Mouse (Mus musculus) left cerebral cortex, postnatal 36 days (tissue): ENCODE data around the gene Spink2. TPM values are rescaled to one million over a fixed set of nuclear protein-coding genes. Genes with fewer than 3 reads are reported as not detected.
"Not testable (repeated sequence)": the region's sequence is repeated elsewhere in the genome, so short reads cannot be mapped to it uniquely, and the experiment has no call there.

Experiments
- DNase-seq, 2 experiments: peaks; one replicate each; pipeline ENCODE4 v3.0.0; 2021 to 2022; ENCODE audit warnings: low spot score in 2 of 2, mixed read lengths in 1 of 2
- intact Hi-C: fragments of 180-260 bp; cut with DNase I; formaldehyde crosslinking; loops from one replicate; pipeline ENCODE4 v1.15.1; 2025
- total RNA-seq, 2 experiments: library from RNA; stranded (reverse); gene quantifications; 2 replicates each; pipeline ENCODE4 v1.2.3; 2021

The Spink2 gene
- total RNA-seq, 2 experiments from 2014 or later, result not detected

GRCm38 (mm10) chr5:77202238-77202637 lies 9.0 kb downstream of the Spink2 start:
- intact Hi-C loops, result no loop called here
- no peak for DNase-seq

DNA sequence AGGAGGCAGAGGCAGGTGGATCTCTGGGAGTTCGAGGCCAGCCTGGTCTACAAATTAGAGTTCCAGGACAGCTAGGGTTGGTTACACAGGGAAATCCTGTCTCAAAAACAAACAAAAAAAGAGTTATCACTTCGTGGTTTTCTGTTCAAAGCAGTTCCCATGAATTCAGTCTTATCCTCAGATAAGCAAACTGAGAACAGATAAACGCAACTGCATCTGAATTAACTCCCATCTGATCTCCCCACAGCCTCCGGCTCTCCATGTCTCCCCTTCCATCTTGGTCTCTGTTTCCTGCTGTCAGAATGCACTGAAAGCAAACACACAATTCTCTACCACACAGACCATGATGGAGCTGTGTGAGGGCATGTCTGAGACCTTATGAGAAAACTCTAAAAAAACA lies 10.6 kb downstream of the Spink2 start:
- no peak for DNase-seq
- intact Hi-C loops, result no loop called here

GRCm38 (mm10) chr5:77193951-77194350 lies 17.3 kb downstream of the Spink2 start:
- no peak for DNase-seq
- intact Hi-C loops, result no loop called here

GRCm38 (mm10) chr5:77193266-77193665 lies 18.0 kb downstream of the Spink2 start:
- DNase-seq, result no peak
- intact Hi-C loops, result no loop called here

DNA sequence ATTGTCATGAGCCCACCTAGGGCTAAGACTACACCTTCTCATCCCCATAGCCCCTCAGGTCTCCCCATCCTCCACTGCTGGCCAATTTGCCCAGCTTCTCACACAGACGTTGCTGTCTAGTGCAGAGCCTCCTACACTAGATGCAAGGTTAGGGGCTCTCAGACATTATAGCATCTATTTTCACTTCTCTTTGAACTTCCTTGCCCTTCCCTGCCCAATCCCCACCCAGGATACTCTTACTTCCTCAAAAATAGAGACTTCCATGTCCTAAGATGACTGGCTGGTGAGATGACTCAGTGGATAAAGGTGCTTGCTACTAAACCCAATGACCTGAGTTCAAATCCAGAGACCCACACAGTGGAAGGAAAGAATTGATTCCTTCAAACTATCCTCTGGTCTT lies 19.6 kb downstream of the Spink2 start:
- no peak for DNase-seq
- intact Hi-C loops, result no loop called here

- intact Hi-C loops, result no loop called here
Observed at GRCm38 (mm10) chr5:77191106-77191505, 20.2 kb downstream of the Spink2 start.

GRCm38 (mm10) chr5:77188738-77189137 lies 22.5 kb downstream of the Spink2 start:
- intact Hi-C loops, result no loop called here
- DNase-seq, result no peak

More at GRCm38 (mm10) chr5:77191106-77191505, 20.2 kb downstream of the Spink2 start:
- DNase-seq, result no peak

GRCm38 (mm10) chr5:77185351-77185750 lies 25.9 kb downstream of the Spink2 start:
- DNase-seq, result no peak
- intact Hi-C loops, result no loop called here

- intact Hi-C loops, DNase-seq: not testable (repeated sequence)
Observed at GRCm38 (mm10) chr5:77183876-77184275, 27.4 kb downstream of the Spink2 start.

DNA sequence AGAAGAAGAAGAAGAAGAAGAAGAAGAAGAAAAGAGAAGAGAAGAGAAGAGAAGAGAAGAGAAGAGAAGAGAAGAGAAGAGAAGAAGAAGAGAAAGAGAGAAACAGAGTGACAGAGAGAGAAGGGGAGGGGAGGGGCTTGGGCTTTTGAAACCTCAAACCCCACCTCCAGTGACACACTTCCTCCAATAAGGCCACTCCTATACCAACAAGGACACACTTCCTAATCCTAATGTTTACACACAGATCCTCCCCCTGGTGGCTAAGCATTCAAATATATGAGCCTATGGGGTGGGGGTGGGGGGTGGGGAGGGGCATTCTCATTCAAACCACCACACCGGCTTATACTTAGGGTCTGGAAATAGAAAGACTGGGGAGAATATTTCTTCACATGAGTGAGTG lies 27.9 kb downstream of the Spink2 start:
- intact Hi-C loops, result no loop called here
- no peak for DNase-seq

DNA sequence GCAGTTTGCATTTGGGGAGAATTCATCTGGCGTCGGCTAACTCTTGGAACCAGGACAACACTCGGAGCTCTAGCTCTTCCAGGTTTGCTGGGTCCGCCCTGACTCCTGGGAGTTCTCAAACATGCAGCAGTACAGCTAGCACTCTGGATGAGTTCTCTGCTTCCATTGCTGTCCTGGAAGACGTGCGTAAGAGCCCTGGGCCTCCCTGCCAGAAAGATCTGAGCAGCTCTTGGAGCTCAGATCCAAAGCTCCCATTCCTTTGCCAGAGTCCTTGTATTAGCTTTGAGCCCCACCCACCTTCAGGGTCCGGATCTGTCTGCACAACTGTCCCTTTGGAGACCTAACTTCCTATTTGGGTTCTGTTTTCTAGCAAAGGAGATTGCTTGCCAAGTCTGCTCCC lies 29.8 kb downstream of the Spink2 start:
- intact Hi-C loops, result no loop called here
- DNase-seq, result no peak

DNA sequence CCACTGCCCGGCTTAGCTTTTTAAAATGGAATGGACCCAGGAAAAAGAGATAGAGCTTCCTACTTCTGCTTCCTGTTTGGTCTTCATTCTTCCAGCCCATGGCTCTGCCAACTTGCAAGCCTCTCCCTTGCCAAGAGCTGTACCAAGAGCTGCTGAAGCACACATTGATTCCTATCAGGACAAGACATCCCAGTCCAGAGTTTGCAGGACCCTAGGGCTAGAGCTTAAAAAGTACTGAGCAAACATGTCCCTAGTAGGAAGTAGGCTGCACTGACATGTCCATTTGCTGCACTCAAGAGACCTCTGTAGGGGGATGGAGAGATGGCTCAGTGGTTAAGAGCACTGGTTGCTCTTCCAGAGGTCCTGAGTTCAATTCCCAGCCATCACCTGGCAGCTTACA lies 32.3 kb downstream of the Spink2 start:
- intact Hi-C loops, result no loop called here
- no peak for DNase-seq

DNA sequence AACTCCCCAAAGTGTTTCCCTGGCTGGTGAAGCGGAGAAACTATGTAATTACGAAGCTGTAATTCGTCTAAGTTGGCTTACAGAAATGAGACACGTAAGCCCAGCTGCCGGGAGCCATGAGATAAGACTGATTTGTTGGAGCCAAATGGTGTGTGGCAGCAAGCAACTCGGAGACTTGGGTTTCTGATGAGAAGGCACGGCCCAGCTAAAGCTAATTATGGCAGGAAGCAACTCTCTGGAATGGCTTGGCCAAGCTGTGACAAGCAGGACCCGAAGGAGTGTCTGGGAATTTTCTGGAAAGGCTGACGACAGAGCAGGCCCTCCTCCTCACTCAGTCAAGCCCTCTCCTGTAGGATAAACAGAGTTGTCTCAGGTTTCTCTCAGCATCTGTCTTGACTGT lies 33.3 kb downstream of the Spink2 start:
- intact Hi-C loops, result no loop called here

GRCm38 (mm10) chr5:77174779-77175178 lies 36.5 kb downstream of the Spink2 start:
- DNase-seq, result no peak
- intact Hi-C loops, result loop anchor here (5.0 kb wide), 2 partner anchors 102 to 177 kb away; no protein-coding TSS in a partner anchor

More for the DNA sequence above, 33.3 kb downstream of the Spink2 start:
- no peak for DNase-seq

DNA sequence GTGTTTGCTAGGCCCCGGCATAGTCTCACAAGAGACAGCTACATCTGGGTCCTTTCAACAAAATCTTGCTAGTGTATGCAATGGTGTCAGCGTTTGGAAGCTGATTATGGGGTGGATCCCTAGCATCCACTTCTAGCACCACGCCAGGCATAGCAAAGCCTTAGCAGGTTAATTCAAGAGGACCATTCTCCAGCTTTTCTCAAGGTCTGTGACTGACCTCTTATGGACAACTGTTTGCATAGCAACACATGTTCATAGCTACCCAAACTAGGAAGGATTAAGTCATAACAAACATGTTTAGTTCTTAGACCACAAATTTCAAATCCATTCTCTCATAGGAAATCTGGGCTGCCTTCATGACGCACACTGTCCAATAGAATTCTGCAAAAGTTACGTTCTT lies 40.7 kb downstream of the Spink2 start:
- peak in 1 of 2 experiments; percentile 21 for DNase-seq
- intact Hi-C loops, result loop anchor here (5.0 kb wide), 2 partner anchors 98 to 173 kb away; no protein-coding TSS in a partner anchor

- DNase-seq, result no peak
- intact Hi-C loops, result loop anchor here (5.0 kb wide), 1 partner anchor 75 kb away; no protein-coding TSS in a partner anchor
Observed at GRCm38 (mm10) chr5:77167306-77167945, 43.8 kb downstream of the Spink2 start.

DNA sequence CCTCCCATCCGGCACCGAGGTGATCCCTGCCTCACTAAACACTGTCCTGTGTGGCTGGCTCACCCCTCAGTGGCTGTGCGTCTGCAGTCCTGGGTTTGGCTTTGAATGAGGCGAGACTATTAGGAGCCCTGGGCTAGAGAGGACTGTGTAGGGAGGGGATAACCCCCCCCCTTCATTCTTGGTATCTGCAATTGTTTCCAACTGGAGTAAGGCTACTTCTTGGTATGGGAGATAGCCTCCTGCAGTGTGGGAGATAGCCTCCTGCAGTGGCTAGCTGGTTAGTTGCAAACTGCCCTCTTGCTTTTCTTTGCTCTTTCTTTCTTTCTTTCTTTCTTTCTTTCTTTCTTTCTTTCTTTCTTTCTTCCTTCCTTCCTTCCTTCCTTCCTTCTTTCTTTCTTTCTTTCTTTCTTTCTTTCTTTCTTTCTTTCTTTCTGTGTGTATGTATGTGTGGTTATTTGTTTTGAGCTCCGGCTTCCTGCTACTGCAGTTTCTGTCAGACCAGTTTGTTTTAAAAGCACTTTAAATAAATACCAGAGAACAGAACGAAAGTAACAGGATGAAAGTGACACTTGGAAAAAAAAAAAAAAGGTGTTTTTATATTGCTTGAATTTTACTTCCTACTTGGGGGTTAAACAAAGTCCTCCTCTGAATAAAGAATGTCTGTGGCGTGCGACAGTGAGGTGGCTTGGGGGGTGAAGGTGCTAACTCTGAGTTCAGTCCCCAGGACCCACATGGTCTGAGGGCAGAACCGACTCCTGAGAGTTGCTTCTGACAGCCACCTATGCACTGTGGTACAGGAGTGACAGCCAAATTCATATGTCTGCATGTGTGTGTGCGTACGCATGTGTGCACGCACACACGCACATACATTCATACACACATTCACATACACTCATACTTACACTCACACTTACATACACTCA lies 45.3 kb downstream of the Spink2 start:
- intact Hi-C loops, result loop anchor here (5.0 kb wide), 1 partner anchor 74 kb away; no protein-coding TSS in a partner anchor
- no peak for DNase-seq

GRCm38 (mm10) chr5:77163597-77163996 lies 47.7 kb downstream of the Spink2 start:
- intact Hi-C loops, result no loop called here

DNA sequence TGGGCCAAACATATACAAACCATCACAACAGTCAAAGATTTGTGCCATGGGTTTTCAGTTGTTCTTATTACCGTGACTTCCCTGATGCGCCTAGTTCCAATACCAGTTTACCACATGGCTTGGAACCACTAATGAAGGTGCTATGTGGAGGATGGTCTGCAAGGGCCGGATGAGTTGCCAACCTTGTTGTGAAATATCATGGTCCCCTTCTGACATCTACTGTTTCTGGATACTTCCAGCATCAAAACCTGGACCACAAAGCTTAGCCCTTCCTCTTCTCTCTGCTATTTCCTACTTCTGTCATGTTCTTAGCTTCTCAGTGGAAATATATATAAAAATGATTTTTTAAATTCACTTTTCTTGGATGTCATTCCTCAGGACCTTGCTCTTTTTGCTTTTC lies 48.7 kb downstream of the Spink2 start:
- DNase-seq, result no peak
- intact Hi-C loops, result no loop called here

More at GRCm38 (mm10) chr5:77163597-77163996, 47.7 kb downstream of the Spink2 start:
- DNase-seq, result no peak

- no peak for DNase-seq
- intact Hi-C loops, result no loop called here
Observed at GRCm38 (mm10) chr5:77157777-77158540, 53.3 kb downstream of the Spink2 start.
